Mouse (Mus musculus): ENCODE data around the gene Eri2.
A peak's percentile ranks its signal among the peaks of the same experiment; 100 is the strongest.

The Eri2 gene

DNA sequence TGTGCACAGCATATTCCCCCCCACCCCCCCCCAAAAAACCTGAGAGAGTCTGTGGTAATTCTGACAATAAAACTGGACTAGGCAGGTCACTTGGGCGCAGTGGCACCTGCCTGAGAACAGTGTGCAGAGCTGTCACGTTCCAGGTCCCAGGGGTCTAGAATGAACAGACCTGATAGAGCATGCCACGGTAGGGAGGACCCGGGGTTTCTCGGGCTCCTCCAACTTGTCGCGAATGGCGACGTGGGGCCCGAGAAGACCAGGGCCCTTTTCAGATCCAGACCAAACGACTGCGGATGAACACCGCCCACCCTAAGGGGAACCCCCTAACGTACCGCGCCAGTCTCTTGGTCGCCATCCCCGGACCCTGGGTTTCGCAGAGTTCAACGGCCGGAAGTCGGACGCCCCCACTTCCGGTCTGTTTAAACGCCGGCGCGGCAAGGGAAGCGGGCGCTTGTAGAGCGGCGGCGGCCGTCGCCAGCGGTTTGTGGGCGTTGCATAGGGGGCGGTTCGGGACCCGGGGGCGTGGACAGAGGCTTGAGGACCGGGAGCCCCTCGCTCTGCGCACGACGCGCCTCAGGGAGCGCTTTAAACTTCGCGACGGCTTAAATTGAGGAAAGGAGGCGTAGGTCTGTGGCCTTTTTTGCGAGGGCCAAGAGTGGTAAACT is at the start of gene Eri2, which contains the start of gene Rexo5:
Eri2 (minus strand) TSS at position 473 of the 665 bp plus-strand sequence.
Rexo5 (plus strand) TSS at position 421 of the 665 bp plus-strand sequence.
- peak; percentile 92 to 93 for DNase-seq

DNA sequence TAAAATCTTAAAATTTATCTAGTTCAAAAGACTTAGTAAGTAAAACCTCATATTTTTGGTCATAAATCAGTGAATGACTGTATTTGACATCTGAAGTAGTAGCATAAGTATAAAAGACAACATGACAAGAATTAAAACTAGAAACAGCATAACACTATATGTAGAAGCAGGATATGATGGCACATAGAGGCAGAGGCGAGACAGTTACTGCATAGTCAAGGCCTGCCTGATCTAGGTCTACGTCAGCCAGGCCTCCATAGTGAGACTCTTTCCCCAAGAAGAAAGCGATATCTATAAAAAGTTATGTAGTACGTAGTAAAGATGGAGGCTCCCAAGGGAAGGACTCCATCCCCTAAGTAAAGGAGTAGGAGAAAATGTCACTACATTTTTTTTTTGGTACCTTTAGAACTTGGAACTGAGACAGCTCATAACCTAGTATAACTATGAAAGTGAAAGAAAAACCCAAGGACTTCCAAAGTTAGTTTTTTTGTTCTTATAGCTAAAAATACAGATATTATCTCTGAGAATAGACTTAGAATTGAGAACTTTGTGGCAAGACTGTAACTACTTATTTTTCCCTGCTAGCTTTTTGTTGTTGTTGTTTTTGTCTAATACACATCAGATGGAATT is 48.1 kb upstream of the Eri2 start:
- no peak for DNase-seq

GRCm38 (mm10) chr7:119835996-119836777 is 42.3 kb upstream of the Eri2 start:
- DNase-seq: no peak

DNA sequence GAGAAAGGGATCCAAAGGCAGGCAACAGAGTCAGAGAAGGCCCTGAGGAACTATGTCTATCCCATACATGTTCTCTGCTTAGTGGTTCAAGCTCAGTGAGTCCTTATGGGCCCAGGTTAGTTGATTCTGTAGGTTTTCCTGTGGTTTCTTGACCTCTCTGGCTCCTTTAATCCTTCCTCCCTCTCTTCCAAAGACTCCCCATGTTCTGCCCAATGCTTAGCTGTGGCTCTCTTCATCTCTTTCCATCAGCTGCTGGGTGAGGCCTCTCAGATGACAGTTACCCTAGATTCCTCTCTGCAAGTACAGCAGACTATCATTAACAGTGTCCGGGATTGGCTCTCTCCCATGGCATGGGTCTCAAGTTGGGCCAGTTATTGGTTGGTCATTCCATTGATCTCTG is 41.5 kb upstream of the Eri2 start:
- DNase-seq: no peak

DNA sequence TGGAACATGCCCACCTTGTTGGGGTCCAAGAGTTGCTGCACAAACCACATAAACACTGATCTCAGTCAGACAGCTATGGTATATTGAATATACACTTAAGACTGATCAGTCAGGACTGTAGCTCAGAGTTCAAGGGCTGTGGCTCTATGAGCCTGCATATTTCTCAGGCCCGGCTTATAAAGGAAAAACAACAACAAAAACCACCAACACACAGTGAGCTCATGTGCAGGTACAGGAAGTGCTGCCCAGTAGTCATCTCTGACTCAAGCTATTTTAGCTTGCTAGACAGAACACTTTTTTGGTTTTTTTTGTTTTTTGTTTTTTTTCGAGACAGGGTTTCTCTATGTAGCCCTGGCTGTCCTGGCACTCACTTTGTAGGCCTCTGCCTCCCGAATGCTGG is 14.9 kb upstream of the Eri2 start:
- no peak for DNase-seq

- no peak for DNase-seq
These were observed 13.5 kb upstream of the Eri2 start for GRCm38 (mm10) chr7:119807396-119807795.

GRCm38 (mm10) chr7:119800991-119801390 is 7.1 kb upstream of the Eri2 start:
- DNase-seq: no peak

GRCm38 (mm10) chr7:119800488-119800887 is 6.6 kb upstream of the Eri2 start:
- no peak for DNase-seq

GRCm38 (mm10) chr7:119795311-119795710 is 1.5 kb upstream of the Eri2 start:
- DNase-seq: no peak

- no peak for DNase-seq
These were observed 387 bp upstream of the Eri2 start for GRCm38 (mm10) chr7:119794251-119794638.

DNA sequence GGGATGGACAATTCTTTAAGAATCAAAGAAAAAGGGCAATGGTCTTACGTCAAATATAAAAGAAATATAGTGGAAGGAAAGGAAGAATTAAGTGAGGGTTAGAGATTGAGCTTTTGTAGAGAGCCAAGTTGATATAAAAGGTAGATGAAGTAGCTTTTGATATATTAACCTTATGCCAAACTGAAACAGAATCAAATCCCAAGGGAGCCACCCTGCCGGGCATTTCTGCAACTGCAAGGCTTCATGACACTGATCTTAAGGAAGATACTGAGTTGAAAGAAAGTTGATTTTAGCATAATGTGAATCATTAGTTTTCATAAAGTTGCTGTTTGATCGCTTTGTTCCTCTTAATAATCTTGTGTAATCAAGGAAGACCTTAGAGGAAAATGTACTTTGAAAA is 4.8 kb downstream of the Eri2 start:
- DNase-seq: no peak

- DNase-seq: no peak
These were observed 8.9 kb downstream of the Eri2 start for GRCm38 (mm10) chr7:119784908-119785307.

GRCm38 (mm10) chr7:119783453-119783852 is 10.4 kb downstream of the Eri2 start:
- DNase-seq: peak in 1 of 2 experiments; percentile 51

DNA sequence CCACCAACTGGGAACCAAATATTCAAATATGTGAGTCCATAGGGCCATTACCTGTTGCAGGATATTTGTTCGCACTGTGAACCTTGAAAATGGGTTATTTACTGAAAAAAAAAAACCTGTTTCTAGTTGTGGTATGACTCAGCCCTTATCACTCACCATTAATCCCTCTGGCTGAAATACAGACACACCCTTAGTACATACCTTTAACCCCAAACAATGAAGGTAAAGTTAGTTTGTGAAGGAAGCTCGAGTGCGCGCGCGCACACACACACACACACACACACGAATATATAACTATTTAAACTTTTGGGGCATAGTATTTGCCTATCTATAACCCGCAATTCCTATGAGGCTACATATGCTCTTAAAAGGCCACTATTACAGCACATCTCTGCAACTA is 24.0 kb downstream of the Eri2 start:
- DNase-seq: no peak

- no peak for DNase-seq
These were observed 26.9 kb downstream of the Eri2 start for GRCm38 (mm10) chr7:119766996-119767395.

DNA sequence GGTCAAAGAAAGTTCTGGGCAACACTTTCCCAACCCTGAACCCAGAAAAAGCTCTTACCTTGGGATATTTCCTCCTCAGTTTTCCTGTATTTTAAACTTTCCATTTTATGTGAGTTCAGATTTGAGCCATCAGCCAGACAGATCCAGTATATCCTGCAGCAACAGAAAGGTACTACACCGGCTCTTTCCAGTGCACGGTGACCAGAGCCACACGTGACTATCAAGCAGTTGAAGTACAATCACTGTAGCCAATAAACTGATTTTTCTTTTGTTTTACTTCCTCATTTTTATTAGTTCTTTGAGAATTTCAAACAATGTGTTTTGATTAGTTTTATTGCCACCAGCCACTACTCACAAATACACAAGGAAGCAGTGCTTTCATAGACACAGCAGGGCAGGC is 29.5 kb downstream of the Eri2 start:
- DNase-seq: no peak

- DNase-seq: no peak
These were observed 31.6 kb downstream of the Eri2 start for GRCm38 (mm10) chr7:119762166-119762697.

GRCm38 (mm10) chr7:119760527-119760951 is 33.3 kb downstream of the Eri2 start, which contains the start of gene Acsm3:
Gene Acsm3 (plus strand): TSS chr7:119760923.
- DNase-seq: no peak

- DNase-seq: no peak
These were observed 40.2 kb downstream of the Eri2 start for GRCm38 (mm10) chr7:119753696-119754095.

DNA sequence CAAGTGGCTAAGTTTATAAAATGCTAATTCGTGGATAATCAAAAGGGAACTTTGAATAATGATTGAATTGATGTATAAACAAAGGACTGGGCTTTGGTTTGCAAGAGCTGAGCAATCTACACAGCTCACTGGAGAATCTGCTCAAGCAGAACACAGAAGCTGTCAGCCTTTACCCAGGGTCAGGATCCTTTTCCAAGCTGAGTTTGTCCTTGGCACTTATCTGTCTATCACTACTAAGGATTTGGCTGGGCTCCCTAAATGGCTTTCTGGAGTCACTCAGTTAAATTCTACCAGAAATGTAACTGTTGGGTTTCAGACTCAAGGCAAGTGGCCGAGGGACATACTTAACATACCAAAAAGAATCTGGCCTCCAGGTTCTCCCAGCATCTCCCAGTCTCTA is 43.9 kb downstream of the Eri2 start:
- no peak for DNase-seq

- no peak for DNase-seq
These were observed 45.1 kb downstream of the Eri2 start for GRCm38 (mm10) chr7:119748761-119749160.

GRCm38 (mm10) chr7:119745869-119746268 is 48.0 kb downstream of the Eri2 start:
- no peak for DNase-seq

DNA sequence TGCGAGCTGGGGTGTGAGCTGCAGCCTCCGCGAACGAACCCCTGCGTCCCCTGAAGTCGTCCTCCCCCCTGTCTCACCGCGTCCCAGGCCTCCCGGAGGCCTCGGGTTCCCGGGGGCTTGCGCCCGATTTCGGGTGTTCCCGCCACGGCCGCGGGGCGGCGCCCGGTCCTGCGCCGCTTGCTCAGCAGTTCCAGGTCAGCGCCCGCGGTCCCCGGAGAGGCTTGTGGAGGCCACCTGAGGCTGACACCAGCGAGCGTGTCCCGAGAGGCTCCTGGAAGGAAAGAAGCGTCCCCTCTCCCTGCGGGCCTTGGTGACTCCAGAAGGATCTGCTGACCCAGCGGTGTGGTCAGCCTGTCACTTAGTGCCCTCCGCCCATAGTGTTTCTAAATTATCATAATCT is 49.5 kb downstream of the Eri2 start:
- DNase-seq: no peak

All from lung, postnatal 4 days (tissue).